Mouse (Mus musculus): ENCODE measurements around the gene AI481877.

- TF ChIP-seq POLR2A (IDR thresholded peaks at IDR 0.05; ENCODE audit: borderline replicate concordance, extremely low read depth, low read depth, low read length) = no peak
- no peak for TF ChIP-seq CTCF (IDR thresholded peaks at IDR 0.05; ENCODE audit: insufficient read depth, low read length)
Observed at GRCm38 (mm10) chr4:59169981-59170380, 31.2 kb upstream of the AI481877 start.

Measured in lung, adult 2 months (tissue).